Mouse (Mus musculus): ENCODE results near the gene Ccm2.

The Ccm2 gene

GRCm38 (mm10) chr11:6579361-6579760 is 32.7 kb downstream of the Ccm2 start:
- in situ Hi-C loops (cut with MboI, MseI): no loop called here

DNA sequence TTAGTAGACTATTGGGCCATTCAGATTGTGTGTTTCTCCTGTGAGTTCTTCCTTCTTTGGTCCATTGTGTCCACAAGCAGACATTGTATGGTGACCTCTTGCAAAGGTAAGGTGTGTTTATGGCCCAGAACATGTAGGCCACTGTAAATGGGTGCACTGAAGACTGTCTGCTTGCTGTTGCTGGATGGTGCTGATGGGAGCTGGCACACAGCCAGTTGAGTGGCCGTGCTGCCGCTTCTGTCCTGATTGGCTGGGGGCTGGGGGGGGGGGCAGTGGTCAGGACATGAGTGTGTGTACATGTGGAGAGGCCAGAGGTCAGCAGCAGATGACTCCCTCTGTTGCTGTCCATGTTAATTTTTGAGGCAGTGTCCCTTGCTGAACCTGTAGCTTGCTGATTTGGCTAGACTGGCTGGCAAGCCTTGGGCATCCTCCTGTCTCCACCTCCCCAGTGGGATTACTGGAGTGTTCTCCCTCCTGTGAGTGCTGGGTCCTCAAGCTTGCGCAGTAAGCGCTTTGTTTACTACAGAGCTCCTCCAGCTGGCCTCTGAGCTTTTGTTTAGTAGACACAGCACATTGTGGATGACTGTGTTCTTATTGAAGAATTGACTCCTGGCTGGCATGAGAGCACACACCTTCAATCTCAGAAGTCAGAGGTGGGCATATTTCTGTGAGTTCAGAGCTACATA is 33.5 kb downstream of the Ccm2 start:
- in situ Hi-C loops (cut with MboI, MseI): no loop called here

DNA sequence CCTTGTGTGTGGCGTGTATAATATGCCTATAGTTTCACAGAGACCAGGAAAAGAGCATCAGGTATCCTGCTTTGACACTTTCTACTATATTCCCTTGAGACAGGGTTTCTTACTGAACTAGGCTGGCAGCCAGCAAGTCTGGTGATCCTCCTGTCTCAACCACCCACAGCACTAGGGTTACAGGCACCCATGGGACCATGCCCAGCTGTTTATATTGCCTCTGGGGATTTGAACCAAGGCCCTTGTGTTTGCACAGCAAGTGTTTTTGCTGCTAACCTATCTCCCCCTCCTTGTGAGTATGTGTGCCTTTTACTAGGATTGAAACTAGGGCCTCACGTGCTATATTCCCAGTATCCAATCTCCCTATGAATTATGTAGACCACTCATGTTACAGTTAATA is 34.9 kb downstream of the Ccm2 start:
- in situ Hi-C loops (cut with MboI, MseI): no loop called here

GRCm38 (mm10) chr11:6585748-6586147 is 39.1 kb downstream of the Ccm2 start:
- in situ Hi-C loops (cut with MboI, MseI): no loop called here

GRCm38 (mm10) chr11:6586660-6587059 is 40.0 kb downstream of the Ccm2 start:
- in situ Hi-C loops (cut with MboI, MseI): no loop called here

DNA sequence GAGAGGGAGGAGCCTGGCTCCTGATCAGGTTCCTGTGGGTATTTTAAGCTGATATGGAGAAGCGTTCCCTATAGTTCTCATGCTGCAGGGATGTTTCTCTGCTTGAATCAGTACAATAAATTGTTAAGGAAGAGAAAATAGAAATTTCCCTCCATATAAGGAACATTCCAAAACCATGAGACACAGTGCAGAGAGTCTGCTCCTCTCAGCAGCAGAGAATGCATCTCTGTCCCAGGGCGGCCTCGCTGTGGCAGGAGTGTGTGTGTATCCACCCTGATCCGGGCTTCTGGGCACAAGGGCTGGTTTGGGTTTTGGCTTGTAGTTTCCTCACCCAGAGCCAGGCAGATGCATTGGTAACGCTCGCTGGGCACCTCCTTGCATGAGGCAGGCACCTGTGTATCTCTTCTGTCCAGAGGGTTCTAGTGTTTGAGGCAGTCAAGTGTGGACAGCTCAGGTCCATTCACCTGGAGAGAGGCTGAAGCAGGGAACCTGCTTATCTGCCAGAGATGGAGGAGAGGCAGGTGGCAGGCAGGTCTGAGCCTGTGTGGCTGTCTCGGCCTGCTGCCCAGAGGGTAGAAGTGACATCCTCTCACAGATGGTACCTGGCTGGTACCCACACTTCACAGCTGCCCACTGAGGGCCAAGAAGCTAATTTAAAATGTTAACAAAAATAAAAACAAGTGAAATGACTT is 40.7 kb downstream of the Ccm2 start:
- in situ Hi-C loops (cut with MboI, MseI): no loop called here

- in situ Hi-C loops (cut with MboI, MseI): no loop called here
Measured at GRCm38 (mm10) chr11:6588295-6588694, 41.6 kb downstream of the Ccm2 start.

GRCm38 (mm10) chr11:6589838-6590237 is 43.2 kb downstream of the Ccm2 start:
- in situ Hi-C loops (cut with MboI, MseI): no loop called here

GRCm38 (mm10) chr11:6590933-6591675 is 44.4 kb downstream of the Ccm2 start:
- in situ Hi-C loops (cut with MboI, MseI): no loop called here

GRCm38 (mm10) chr11:6593406-6593805 is 46.7 kb downstream of the Ccm2 start:
- in situ Hi-C loops (cut with MboI, MseI): no loop called here

DNA sequence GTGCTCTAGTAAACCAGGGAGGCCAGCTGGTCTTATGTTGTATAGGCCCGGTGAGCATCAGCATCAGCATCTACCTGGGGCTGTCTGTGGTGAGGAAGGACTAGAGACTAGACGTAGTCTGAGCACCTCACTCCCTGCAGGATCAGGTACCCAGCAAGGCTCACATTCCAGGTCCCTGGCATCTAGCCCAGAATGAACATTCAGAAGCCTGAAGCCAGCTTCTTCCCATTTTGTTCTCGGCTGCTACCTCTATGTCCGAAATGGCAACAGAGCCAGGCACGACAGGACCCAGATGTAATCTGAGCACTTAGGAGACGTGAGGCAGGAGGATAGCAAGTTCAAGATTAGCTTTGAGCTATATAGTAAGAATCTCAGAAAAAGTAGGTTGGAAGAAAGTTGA is 48.2 kb downstream of the Ccm2 start:
- in situ Hi-C loops (cut with MboI, MseI): no loop called here

- in situ Hi-C loops (cut with MboI, MseI): no loop called here
Measured at GRCm38 (mm10) chr11:6595339-6595738, 48.7 kb downstream of the Ccm2 start.

DNA sequence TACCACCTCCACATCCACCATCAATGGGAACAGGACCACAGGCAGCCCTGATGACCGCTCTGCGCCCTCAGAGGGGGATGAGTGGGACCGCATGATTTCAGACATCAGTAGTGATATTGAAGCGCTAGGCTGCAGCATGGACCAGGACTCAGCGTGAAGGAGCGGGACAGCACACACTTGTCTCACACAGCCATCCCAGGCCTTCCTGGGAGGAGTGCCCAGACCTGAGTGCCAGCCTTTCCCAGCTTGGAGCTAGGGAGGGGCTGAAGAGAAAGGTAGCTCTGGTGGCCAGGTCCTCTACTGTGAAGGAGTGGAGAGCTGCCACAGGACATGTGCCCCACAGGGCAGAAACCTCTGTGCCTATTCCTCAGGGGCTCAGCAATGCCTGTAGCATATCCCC is 49.5 kb downstream of the Ccm2 start:
- in situ Hi-C loops (cut with MboI, MseI): no loop called here

- in situ Hi-C loops (cut with MboI, MseI): no loop called here
Measured at GRCm38 (mm10) chr11:6596616-6597015, 49.9 kb downstream of the Ccm2 start.

DNA sequence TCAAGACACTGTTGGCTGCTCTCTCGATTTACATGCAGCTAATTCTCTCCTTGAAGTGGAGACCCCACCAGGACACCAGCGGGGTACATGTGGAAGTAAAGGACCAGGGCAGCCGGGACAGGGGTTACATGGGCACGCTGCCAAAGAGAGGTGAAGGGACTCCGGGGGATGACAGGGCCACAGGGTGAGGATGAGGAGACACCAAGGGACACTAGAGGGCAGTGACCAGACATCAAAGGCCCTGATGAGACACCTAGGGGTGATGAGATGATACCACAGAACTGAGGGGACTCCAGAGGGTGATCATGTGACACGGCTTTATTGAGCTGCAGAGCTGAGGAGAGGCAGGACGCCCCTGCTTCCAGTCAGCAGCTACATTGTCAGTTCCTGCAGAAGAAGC is 50.8 kb downstream of the Ccm2 start:
- in situ Hi-C loops (cut with MboI, MseI): no loop called here

- in situ Hi-C loops (cut with MboI, MseI): no loop called here
Measured at GRCm38 (mm10) chr11:6598191-6598889, 51.7 kb downstream of the Ccm2 start.

DNA sequence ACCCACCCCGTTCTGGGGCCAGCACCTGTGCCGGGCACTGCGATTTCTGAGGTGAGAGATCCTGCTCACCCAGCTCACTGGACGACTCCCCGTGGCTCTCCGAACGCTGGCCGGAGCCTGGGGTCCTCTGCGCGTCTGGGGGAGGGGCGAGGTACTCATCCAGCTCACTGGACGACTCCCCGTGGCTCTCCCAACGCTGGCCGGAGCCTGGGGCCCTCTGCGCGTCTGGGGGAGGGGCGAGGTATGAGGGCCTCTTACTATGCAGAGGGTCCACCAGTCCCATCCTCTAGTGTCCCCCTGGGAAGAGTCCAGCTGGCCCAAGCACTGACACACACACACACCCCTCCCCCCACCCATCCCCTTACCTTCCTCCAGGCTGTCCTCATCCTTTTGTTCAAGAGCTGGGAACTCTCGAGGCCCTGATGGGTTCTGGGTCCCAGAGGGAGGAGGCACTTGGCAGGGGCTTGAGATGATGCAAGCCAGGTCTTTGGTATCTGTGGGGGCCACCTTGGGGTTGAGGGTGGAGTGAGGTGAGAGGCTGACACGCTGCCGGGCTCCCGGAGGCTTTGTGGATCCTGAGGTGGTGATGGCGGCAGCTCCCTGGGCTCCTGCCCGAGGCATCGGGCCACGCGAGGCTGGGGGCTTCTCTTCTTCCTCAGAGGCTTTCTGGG is 52.5 kb downstream of the Ccm2 start:
- in situ Hi-C loops (cut with MboI, MseI): no loop called here

DNA sequence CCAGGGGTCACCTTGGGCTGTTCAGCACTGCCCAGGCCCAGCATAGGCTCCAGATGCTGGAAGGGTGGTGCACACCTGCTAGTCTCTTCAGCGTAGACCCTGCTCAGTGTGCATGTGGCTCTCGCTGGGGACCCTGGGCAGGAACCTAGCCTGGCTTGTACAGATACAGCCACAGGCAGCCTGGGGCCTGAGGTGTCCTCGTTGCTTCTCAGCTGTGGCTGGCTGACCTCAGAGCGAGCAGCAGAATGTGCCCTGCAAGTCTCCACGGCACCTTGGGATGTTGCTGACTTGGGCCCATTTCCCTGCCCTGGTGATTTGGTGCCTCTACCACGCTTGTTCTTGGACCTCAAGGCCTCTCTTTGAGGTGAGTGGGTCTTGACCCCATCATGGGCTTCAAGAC is 53.1 kb downstream of the Ccm2 start:
- in situ Hi-C loops (cut with MboI, MseI): no loop called here

GRCm38 (mm10) chr11:6600284-6600944 is 53.7 kb downstream of the Ccm2 start:
- in situ Hi-C loops (cut with MboI, MseI): no loop called here

- in situ Hi-C loops (cut with MboI, MseI): no loop called here
Measured at GRCm38 (mm10) chr11:6601649-6602480, 55.2 kb downstream of the Ccm2 start.
